Mouse (Mus musculus): ENCODE data around the gene 2210017I01Rik.

- no peak for TF ChIP-seq CTCF (IDR thresholded peaks at IDR 0.05; ENCODE audit: low read depth, low read length)
- no peak for TF ChIP-seq POLR2A (IDR thresholded peaks at IDR 0.05; ENCODE audit: borderline replicate concordance, low read depth, low read length)
Measured at GRCm38 (mm10) chr3:92583164-92583826, 24.0 kb downstream of the 2210017I01Rik start.

All from bone marrow macrophage, adult 2 months (primary cell).